Mouse (Mus musculus) thymus, adult 2 months (tissue): ENCODE measurements around the gene Tbp. TPM values are rescaled to one million over a fixed set of nuclear protein-coding genes. Genes with fewer than 3 reads are reported as not detected.
"Not testable (repeated sequence)": the region's sequence is repeated elsewhere in the genome, so short reads cannot be mapped to it uniquely, and the experiment has no call there.

Source experiments
- DNase-seq: peaks from one replicate; pipeline ENCODE4 v3.0.0; 2021
- H3K27ac ChIP-seq: fragments of 200-500 bp; 2 replicates; pipeline ENCODE4 v1.5.1; 2012; ENCODE audit warnings: low read length, control low read depth; ENCODE audit not compliant: control insufficient read depth, insufficient read depth
- H3K27me3 ChIP-seq: fragments of 200-500 bp; 2 replicates; pipeline ENCODE4 v1.6.1; 2012; ENCODE audit warnings: mild to moderate bottlenecking, low read length, moderate library complexity, mixed read lengths; ENCODE audit not compliant: control insufficient read depth, insufficient read depth
- H3K36me3 ChIP-seq: fragments of 200-500 bp; 2 replicates; pipeline ENCODE4 v1.6.1; 2012; ENCODE audit warnings: mild to moderate bottlenecking, low read length, moderate library complexity; ENCODE audit not compliant: control insufficient read depth, insufficient read depth
- H3K4me1 ChIP-seq: fragments of 200-500 bp; replicated peaks from 2 replicates; pipeline ENCODE4 v1.6.1; 2012; ENCODE audit warnings: low read length; ENCODE audit not compliant: control insufficient read depth, insufficient read depth
- H3K4me3 ChIP-seq: fragments of 200-500 bp; 2 replicates; pipeline ENCODE4 v1.5.1; 2012; ENCODE audit warnings: mild to moderate bottlenecking, low read length, control low read depth, moderate library complexity; ENCODE audit not compliant: control insufficient read depth, insufficient read depth
- CTCF ChIP-seq: fragments of 200-500 bp; IDR thresholded peaks from 2 replicates; pipeline ENCODE4 v1.5.1; 2012; ENCODE audit warnings: mild to moderate bottlenecking, control low read depth, low read length, moderate library complexity, borderline replicate concordance; ENCODE audit not compliant: control insufficient read depth, poor library complexity, insufficient read depth; ENCODE audit errors: extremely low read depth
- POLR2A ChIP-seq: fragments of 200-500 bp; IDR thresholded peaks from 2 replicates; pipeline ENCODE4 v1.6.1; 2012; ENCODE audit warnings: mild to moderate bottlenecking, low read length, control low read depth, moderate library complexity; ENCODE audit not compliant: control insufficient read depth, poor library complexity, insufficient read depth; ENCODE audit errors: extremely low read depth
- WGBS: fragments of 180-500 bp; shearing (Covaris S2); methylation state at CpG from one replicate; pipeline ENCODE4 v1.1.7; 2018; 5-methylcytosine and 5-hydroxymethylcytosine counted together
- polyA plus RNA-seq: library from polyadenylated mRNA; depleted of rRNA; stranded (reverse); fragments of >200 nt; gene quantifications from 2 replicates; pipeline ENCODE4 v1.2.3, GENCODE M21; 2012

Tbp gene
- polyA plus RNA-seq, 1 experiment: 114 TPM

GRCm38 (mm10) chr17:15536457-15536904 is 36.8 kb downstream of the Tbp start:
- WGBS: 2% methylated on average over 33 of the region's 33 CpGs
- TF ChIP-seq POLR2A (no peak), CTCF (no peak)
- DNase-seq: no peak

DNA sequence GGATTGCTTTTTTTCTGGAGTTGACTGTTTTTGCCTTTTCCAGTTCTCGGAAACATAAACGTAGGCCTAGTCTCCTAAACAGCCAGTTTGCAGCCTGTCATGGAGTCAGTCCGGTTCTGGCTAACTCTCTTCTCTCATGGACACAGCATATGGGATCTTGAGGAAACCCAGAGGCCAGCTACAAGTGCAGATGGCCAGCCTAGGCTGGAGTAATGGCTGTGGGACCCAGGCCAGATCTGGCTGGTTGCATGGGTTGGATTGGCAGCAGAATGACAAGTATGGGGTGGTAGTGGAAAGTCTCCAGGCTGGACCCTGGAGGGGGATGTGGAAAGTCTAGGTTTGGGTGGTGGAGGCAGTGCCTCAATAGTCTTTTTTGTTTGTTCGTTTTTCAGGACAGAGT is 40.6 kb downstream of the Tbp start:
- Histone ChIP-seq H3K4me3 (no peak overlapping the region), H3K27me3 (peaks cover 9% of the 10 kb centered on the region), H3K27ac (no peak overlapping the region), H3K4me1 (no peaks in the 10 kb centered on the region), H3K36me3 (no peaks in the 10 kb centered on the region)
- no peak for DNase-seq
- no peak for TF ChIP-seq POLR2A
- TF ChIP-seq CTCF: no peak
- 77% methylated on average over 4 of the region's 4 CpGs for WGBS

More at GRCm38 (mm10) chr17:15536457-15536904, 36.8 kb downstream of the Tbp start:
- no peak overlapping the region for H3K27ac ChIP-seq
- peaks cover 9% of the 10 kb centered on the region for H3K27me3 ChIP-seq
- no peak overlapping the region for H3K4me3 ChIP-seq
- H3K4me1 ChIP-seq: no peaks in the 10 kb centered on the region
- H3K36me3 ChIP-seq: no peaks in the 10 kb centered on the region

DNA sequence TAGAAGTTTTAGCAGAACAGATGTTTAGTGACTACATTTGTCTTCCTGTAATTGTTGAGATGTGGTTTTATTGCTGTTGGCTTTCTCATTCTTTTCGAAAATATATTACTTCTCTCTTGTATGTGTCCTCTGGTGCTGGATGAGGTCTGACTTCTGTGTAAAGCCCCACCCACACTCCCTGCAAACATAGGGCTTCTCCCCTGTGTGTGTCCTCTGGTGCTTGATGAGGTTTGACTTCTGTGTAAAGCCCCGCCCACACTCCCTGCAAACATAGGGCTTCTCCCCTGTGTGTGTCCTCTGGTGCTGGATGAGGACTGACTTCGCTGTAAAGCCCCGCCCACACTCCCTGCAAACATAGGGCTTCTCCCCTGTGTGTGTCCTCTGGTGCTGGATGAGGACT is 44.2 kb downstream of the Tbp start:
- not testable (repeated sequence) for H3K27me3 ChIP-seq, H3K4me1 ChIP-seq, DNase-seq, H3K27ac ChIP-seq, H3K36me3 ChIP-seq, H3K4me3 ChIP-seq
- WGBS: 77% methylated on average over 4 of the region's 4 CpGs

DNA sequence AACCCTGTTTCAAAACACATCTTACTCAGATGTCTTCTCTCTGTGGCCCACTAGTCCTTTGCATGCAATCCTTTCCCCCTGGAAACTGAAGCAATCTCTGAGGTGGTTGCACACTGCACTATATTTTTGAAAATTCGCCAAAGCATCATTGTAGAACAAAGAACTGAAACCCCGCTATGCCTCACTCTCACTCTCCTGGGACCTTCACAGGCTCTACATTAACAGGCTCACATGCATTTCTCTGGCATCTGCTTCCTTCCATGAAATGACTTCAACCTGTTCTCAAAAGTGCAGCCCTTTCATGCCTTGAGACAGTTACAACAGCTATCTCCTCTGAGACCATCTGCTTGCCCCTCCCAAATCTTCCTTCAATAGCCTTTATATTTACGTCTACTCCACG is 46.8 kb downstream of the Tbp start:
- H3K4me1 ChIP-seq: no peaks in the 10 kb centered on the region
- H3K27ac ChIP-seq: no peak overlapping the region
- no peaks in the 10 kb centered on the region for H3K36me3 ChIP-seq
- WGBS: 90% methylated on average over 4 of the region's 4 CpGs
- TF ChIP-seq POLR2A (no peak), CTCF (no peak)
- no peak overlapping the region for H3K4me3 ChIP-seq
- no peak for DNase-seq
- H3K27me3 ChIP-seq: no peaks in the 10 kb centered on the region

- Histone ChIP-seq H3K4me1 (no peaks in the 10 kb centered on the region), H3K4me3 (no peak overlapping the region), H3K27me3 (no peaks in the 10 kb centered on the region), H3K27ac (no peak overlapping the region), H3K36me3 (no peaks in the 10 kb centered on the region)
- DNase-seq: no peak
- no peak for TF ChIP-seq POLR2A
- no peak for TF ChIP-seq CTCF
- 93% methylated on average over 1 of the region's 1 CpGs for WGBS
These were observed 50.0 kb downstream of the Tbp start for GRCm38 (mm10) chr17:15549713-15550112.

GRCm38 (mm10) chr17:15559946-15560345 is 60.3 kb downstream of the Tbp start:
- Histone ChIP-seq H3K27ac (no peak overlapping the region), H3K4me3 (no peak overlapping the region), H3K36me3 (no peaks in the 10 kb centered on the region), H3K4me1 (peaks cover 6% of the 10 kb centered on the region), H3K27me3 (no peaks in the 10 kb centered on the region)
- 94% methylated on average over 2 of the region's 2 CpGs for WGBS
- DNase-seq: no peak
- no peak for TF ChIP-seq POLR2A

DNA sequence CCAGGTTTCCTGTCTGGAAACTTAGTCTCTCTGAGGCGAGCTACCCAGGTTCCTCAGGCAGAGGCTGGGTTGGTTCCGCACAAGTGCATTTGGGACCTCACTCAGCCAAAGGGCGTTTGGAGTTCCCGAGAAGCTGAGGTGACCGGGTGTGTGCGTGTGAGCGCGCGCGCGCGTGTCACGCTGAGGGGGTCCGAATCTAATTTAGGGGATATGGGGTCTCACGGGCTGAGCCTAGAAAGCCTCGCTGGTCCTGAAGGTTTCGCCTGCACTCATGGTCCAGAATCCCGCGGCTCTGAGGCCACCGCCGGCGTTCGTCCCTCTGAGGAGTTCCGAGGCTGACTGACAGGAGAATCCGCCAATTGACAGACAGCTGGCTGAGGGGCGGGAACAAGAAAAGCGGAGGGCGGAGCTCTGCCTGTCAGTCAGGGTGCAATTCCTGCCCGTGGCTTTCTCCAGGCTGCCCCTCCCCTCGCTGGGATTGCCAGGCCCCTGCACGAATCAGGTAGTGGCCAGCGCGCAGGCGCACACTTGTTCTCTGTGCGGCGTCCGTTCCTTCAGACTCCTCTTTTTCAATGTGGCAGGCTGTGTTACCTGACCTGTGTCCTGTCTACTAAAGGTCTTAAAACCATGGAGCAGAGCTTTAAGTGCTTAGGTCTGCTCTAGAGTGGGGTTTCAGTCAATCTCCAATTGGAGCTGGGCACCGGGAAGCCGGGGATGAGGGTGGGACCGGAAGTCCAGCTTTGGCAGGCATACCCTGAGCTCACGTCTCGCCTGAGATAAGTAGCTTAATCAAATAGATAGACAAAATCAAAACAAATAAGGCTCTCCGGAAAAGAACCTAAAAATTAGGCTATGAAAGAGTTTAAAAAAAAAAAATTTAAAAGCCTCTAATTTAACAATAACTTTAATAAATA is 64.6 kb downstream of the Tbp start, which contains the start of gene Prdm9:
TSS of gene Prdm9 (minus strand) at position 341 of the 914 bp plus-strand sequence.
- Histone ChIP-seq H3K27me3 (no peaks in the 10 kb centered on the region), H3K36me3 (no peaks in the 10 kb centered on the region), H3K4me3 (peak within 1 kb of the TSS; percentile 75), H3K4me1 (peaks cover 6% of the 10 kb centered on the region), H3K27ac (peak within 1 kb of the TSS; percentile 55; the same call in 1 of the 2 replicates)
- under 1% methylated on average over 43 of the region's 43 CpGs for whole genome bisulfite sequencing
- TF ChIP-seq POLR2A: peak; percentile 44; the same call in 1 of the 2 replicates
- no peak for TF ChIP-seq CTCF
- peak; percentile 100 for DNase-seq
